Mouse (Mus musculus) embryonic facial prominence, embryonic 12.5 days (tissue): ENCODE results near the gene Gm47841. TPM values are rescaled to one million over a fixed set of nuclear protein-coding genes. Genes with fewer than 3 reads are reported as not detected.
A peak's percentile ranks its signal among the peaks of the same experiment; 100 is the strongest.

Experiments
- ATAC-seq: fragments of 200-750 bp; cut with Nextera tagmentation; 2 replicates; pipeline ENCODE4 v1.8.0; 2017; ENCODE audit not compliant: insufficient number of reproducible peaks, insufficient read depth, low FRiP score, low TSS enrichment
- H3K27ac ChIP-seq: fragments of 300-500 bp; sonication (generic); 2 replicates; pipeline ENCODE4 v1.5.1; 2016; ENCODE audit warnings: mild to moderate bottlenecking
- H3K27me3 ChIP-seq: fragments of 300-500 bp; sonication (generic); 2 replicates; pipeline ENCODE4 v1.6.1; 2016; ENCODE audit warnings: mild to moderate bottlenecking, moderate library complexity
- H3K36me3 ChIP-seq: fragments of 300-500 bp; sonication (generic); 2 replicates; pipeline ENCODE4 v1.6.1; 2016; ENCODE audit warnings: mild to moderate bottlenecking
- H3K4me1 ChIP-seq: fragments of 300-500 bp; sonication (generic); 2 replicates; pipeline ENCODE4 v1.6.1; 2016
- H3K4me2 ChIP-seq: fragments of 300-500 bp; sonication (generic); replicated peaks from 2 replicates; pipeline ENCODE4 v1.6.1; 2016; ENCODE audit warnings: mild to moderate bottlenecking, moderate library complexity
- H3K4me3 ChIP-seq: fragments of 300-500 bp; sonication (generic); 2 replicates; pipeline ENCODE4 v1.5.1; 2016; ENCODE audit warnings: mild to moderate bottlenecking
- H3K9ac ChIP-seq: fragments of 300-500 bp; sonication (generic); 2 replicates; pipeline ENCODE4 v1.6.1; 2016; ENCODE audit warnings: mild to moderate bottlenecking, moderate library complexity
- H3K9me3 ChIP-seq: fragments of 300-500 bp; sonication (generic); 2 replicates; pipeline ENCODE4 v1.6.1; 2016; ENCODE audit warnings: mild to moderate bottlenecking, moderate library complexity
- WGBS: fragments of 180-500 bp; shearing (Covaris S2); methylation state at CpG from one replicate; pipeline ENCODE4 v1.1.7; 2016; 5-methylcytosine and 5-hydroxymethylcytosine counted together
- polyA plus RNA-seq: library from polyadenylated mRNA; unstranded; fragments of >200 nt; fragmentation: Nextera tagmentation; extraction: Ambion mirVana; gene quantifications from 2 replicates; pipeline ENCODE4 v1.2.1, GENCODE M21; 2016

Gene Gm47841
- polyA plus RNA-seq, 1 experiment from 2014 or later, result not detected

GRCm38 (mm10) chr15:101070762-101071161 is 23.6 kb upstream of the Gm47841 start:
- Histone ChIP-seq H3K4me1 (peaks cover 78% of the 10 kb centered on the region), H3K4me3 (no peak overlapping the region), H3K4me2 (no peak overlapping the region; the same call in 1 of the 2 replicates), H3K27me3 (no peaks in the 10 kb centered on the region), H3K36me3 (no peaks in the 10 kb centered on the region), H3K9me3 (no peaks in the 10 kb centered on the region), H3K27ac (peak overlapping the region; percentile 80), H3K9ac (0 out of 2 replicates have a peak overlapping the region, but pooled peaks have one; percentile 2)
- 28% methylated on average over 5 of the region's 5 CpGs for WGBS
- ATAC-seq, result no peak

GRCm38 (mm10) chr15:101069641-101070190 is 22.5 kb upstream of the Gm47841 start:
- Histone ChIP-seq H3K27me3 (no peaks in the 10 kb centered on the region), H3K9ac (no peak overlapping the region), H3K4me3 (no peak overlapping the region), H3K4me1 (peaks cover 79% of the 10 kb centered on the region), H3K9me3 (no peaks in the 10 kb centered on the region), H3K27ac (peak overlapping the region; percentile 80), H3K36me3 (no peaks in the 10 kb centered on the region), H3K4me2 (0 out of 2 replicates have a peak overlapping the region, but pooled peaks have one; percentile 13)
- WGBS, result 46% methylated on average over 9 of the region's 9 CpGs
- ATAC-seq, result no peak

GRCm38 (mm10) chr15:101068671-101069070 is 21.5 kb upstream of the Gm47841 start:
- no peak overlapping the region for H3K9ac ChIP-seq
- no peak overlapping the region for H3K4me2 ChIP-seq
- H3K4me1 ChIP-seq, result peaks cover 74% of the 10 kb centered on the region
- H3K4me3 ChIP-seq, result no peak overlapping the region
- H3K36me3 ChIP-seq, result no peaks in the 10 kb centered on the region
- no peaks in the 10 kb centered on the region for H3K27me3 ChIP-seq
- H3K27ac ChIP-seq, result peak overlapping the region; percentile 43; the same call in 1 of the 2 replicates
- no peaks in the 10 kb centered on the region for H3K9me3 ChIP-seq
- WGBS, result 65% methylated on average over 4 of the region's 4 CpGs
- ATAC-seq, result no peak

- Histone ChIP-seq H3K27ac (peak overlapping the region; percentile 43; the same call in 1 of the 2 replicates), H3K36me3 (no peaks in the 10 kb centered on the region)
- 35% methylated on average over 3 of the region's 3 CpGs for WGBS
Observed at GRCm38 (mm10) chr15:101068029-101068428, 20.8 kb upstream of the Gm47841 start.

GRCm38 (mm10) chr15:101066920-101067696 is 19.9 kb upstream of the Gm47841 start:
- Histone ChIP-seq H3K9me3 (no peaks in the 10 kb centered on the region), H3K9ac (peak overlapping the region; percentile 21; the same call in 1 of the 2 replicates), H3K4me2 (0 out of 2 replicates have a peak overlapping the region, but pooled peaks have one; percentile 18), H3K27me3 (no peaks in the 10 kb centered on the region), H3K4me3 (no peak overlapping the region), H3K36me3 (no peaks in the 10 kb centered on the region), H3K27ac (peak overlapping the region; percentile 51), H3K4me1 (peaks cover 75% of the 10 kb centered on the region)
- no peak for ATAC-seq
- 18% methylated on average over 7 of the region's 9 CpGs for WGBS

More at GRCm38 (mm10) chr15:101068029-101068428, 20.8 kb upstream of the Gm47841 start:
- H3K9ac ChIP-seq, result no peak overlapping the region
- H3K4me1 ChIP-seq, result peaks cover 75% of the 10 kb centered on the region
- no peaks in the 10 kb centered on the region for H3K9me3 ChIP-seq
- H3K27me3 ChIP-seq, result no peaks in the 10 kb centered on the region
- ATAC-seq, result no peak
- no peak overlapping the region for H3K4me3 ChIP-seq
- H3K4me2 ChIP-seq, result no peak overlapping the region

- peaks cover 74% of the 10 kb centered on the region for H3K4me1 ChIP-seq
- no peaks in the 10 kb centered on the region for H3K27me3 ChIP-seq
- H3K9me3 ChIP-seq, result no peaks in the 10 kb centered on the region
- H3K27ac ChIP-seq, result peak overlapping the region; percentile 51; the same call in 1 of the 2 replicates
- no peak overlapping the region for H3K4me3 ChIP-seq
- WGBS, result 17% methylated on average over 6 of the region's 6 CpGs
- no peak overlapping the region for H3K4me2 ChIP-seq
- 0 out of 2 replicates have a peak, but pooled peaks have one; percentile 8 for ATAC-seq
- no peak overlapping the region for H3K9ac ChIP-seq
- no peaks in the 10 kb centered on the region for H3K36me3 ChIP-seq
Observed at GRCm38 (mm10) chr15:101066364-101066847, 19.2 kb upstream of the Gm47841 start.

GRCm38 (mm10) chr15:101065069-101065468 is 17.9 kb upstream of the Gm47841 start:
- WGBS, result 18% methylated on average over 6 of the region's 6 CpGs
- no peaks in the 10 kb centered on the region for H3K9me3 ChIP-seq
- no peak overlapping the region; the same call in 1 of the 2 replicates for H3K4me2 ChIP-seq
- H3K27ac ChIP-seq, result no peak overlapping the region
- H3K4me1 ChIP-seq, result peaks cover 65% of the 10 kb centered on the region
- H3K9ac ChIP-seq, result no peak overlapping the region
- H3K27me3 ChIP-seq, result no peaks in the 10 kb centered on the region
- H3K36me3 ChIP-seq, result no peaks in the 10 kb centered on the region
- no peak for ATAC-seq
- no peak overlapping the region for H3K4me3 ChIP-seq

- Histone ChIP-seq H3K4me3 (no peak overlapping the region), H3K9me3 (no peaks in the 10 kb centered on the region), H3K36me3 (no peaks in the 10 kb centered on the region), H3K9ac (no peak overlapping the region), H3K4me2 (no peak overlapping the region), H3K4me1 (peaks cover 28% of the 10 kb centered on the region), H3K27me3 (peaks cover 3% of the 10 kb centered on the region; the same call in 1 of the 2 replicates), H3K27ac (no peak overlapping the region)
- no peak for ATAC-seq
- WGBS, result 61% methylated on average over 11 of the region's 11 CpGs
Observed at GRCm38 (mm10) chr15:101060280-101060852, 13.2 kb upstream of the Gm47841 start.

GRCm38 (mm10) chr15:101059570-101060279 is 12.5 kb upstream of the Gm47841 start:
- Histone ChIP-seq H3K4me1 (peaks cover 22% of the 10 kb centered on the region), H3K4me2 (no peak overlapping the region), H3K27me3 (peaks cover 10% of the 10 kb centered on the region), H3K9me3 (no peaks in the 10 kb centered on the region), H3K27ac (no peak overlapping the region), H3K9ac (no peak overlapping the region), H3K36me3 (no peaks in the 10 kb centered on the region), H3K4me3 (no peak overlapping the region)
- 41% methylated on average over 9 of the region's 9 CpGs for WGBS
- no peak for ATAC-seq

- Histone ChIP-seq H3K9me3 (no peaks in the 10 kb centered on the region), H3K36me3 (peaks cover 10% of the 10 kb centered on the region; the same call in 1 of the 2 replicates), H3K27ac (no peak overlapping the region), H3K9ac (no peak overlapping the region), H3K27me3 (peaks cover 39% of the 10 kb centered on the region), H3K4me2 (no peak overlapping the region), H3K4me1 (peaks cover 21% of the 10 kb centered on the region), H3K4me3 (no peak overlapping the region)
- 41% methylated on average over 10 of the region's 10 CpGs for WGBS
- ATAC-seq, result peak; percentile 65; the same call in 1 of the 2 replicates
Observed at GRCm38 (mm10) chr15:101056225-101056624, 9.0 kb upstream of the Gm47841 start.

- Histone ChIP-seq H3K4me3 (no peak overlapping the region), H3K4me2 (no peak overlapping the region), H3K4me1 (peaks cover 12% of the 10 kb centered on the region), H3K27me3 (peaks cover 43% of the 10 kb centered on the region), H3K9ac (no peak overlapping the region), H3K36me3 (peaks cover 10% of the 10 kb centered on the region; the same call in 1 of the 2 replicates), H3K9me3 (no peaks in the 10 kb centered on the region), H3K27ac (no peak overlapping the region)
- no peak for ATAC-seq
- 73% methylated on average over 10 of the region's 10 CpGs for WGBS
Observed at GRCm38 (mm10) chr15:101054541-101054940, 7.3 kb upstream of the Gm47841 start.
